Mouse (Mus musculus) G1E (cell line): ENCODE data around the gene Slc35a3. TPM values are rescaled to one million over a fixed set of nuclear protein-coding genes. Genes with fewer than 3 reads are reported as not detected.
"Not testable (repeated sequence)": the region's sequence is repeated elsewhere in the genome, so short reads cannot be mapped to it uniquely, and the experiment has no call there.

Source experiments
- ATAC-seq: 2 replicates; pipeline ENCODE4 v1.8.0; 2016; ENCODE audit warnings: mild to moderate bottlenecking; ENCODE audit not compliant: insufficient number of reproducible peaks, poor library complexity, low FRiP score, severe bottlenecking; ENCODE audit errors: extremely low read depth
- DNase-seq: peaks from one replicate; pipeline ENCODE4 v3.0.0; 2012; ENCODE audit warnings: low spot score
- H3K27me3 ChIP-seq: 2 replicates; pipeline ENCODE4 v1.6.1; 2012; ENCODE audit warnings: mild to moderate bottlenecking, low read length, inconsistent platforms; ENCODE audit not compliant: insufficient read depth
- H3K36me3 ChIP-seq: replicated peaks from 2 replicates; pipeline ENCODE3; 2012; ENCODE audit warnings: mild to moderate bottlenecking, inconsistent platforms
- H3K4me1 ChIP-seq: 2 replicates; pipeline ENCODE4 v1.6.1; 2012; ENCODE audit warnings: low read depth, low read length, inconsistent platforms, mixed read lengths; ENCODE audit not compliant: insufficient read depth
- H3K4me3 ChIP-seq: 2 replicates; pipeline ENCODE4 v1.5.1; 2012; ENCODE audit warnings: low read depth, mild to moderate bottlenecking, inconsistent platforms, low read length, moderate library complexity, mixed read lengths
- H3K9me3 ChIP-seq: replicated peaks from 2 replicates; pipeline ENCODE4 v1.6.1; 2012; ENCODE audit warnings: inconsistent platforms
- CTCF ChIP-seq: IDR thresholded peaks from 2 replicates; pipeline ENCODE4 v1.5.1; 2012; ENCODE audit warnings: low read depth, low read length, inconsistent platforms, mixed read lengths
- GATA1 ChIP-seq: IDR thresholded peaks from 2 replicates; pipeline ENCODE4 v1.6.1; 2012; ENCODE audit warnings: borderline replicate concordance, low read length, inconsistent platforms, mixed read lengths
- GATA2 ChIP-seq: IDR thresholded peaks from 2 replicates; pipeline ENCODE4 v1.6.1; 2012; ENCODE audit warnings: low read depth, low read length, inconsistent platforms, borderline replicate concordance
- POLR2AphosphoS5 ChIP-seq: IDR thresholded peaks from 2 replicates; pipeline ENCODE4 v1.6.1; 2012; ENCODE audit warnings: low read depth, low read length, inconsistent platforms; ENCODE audit not compliant: insufficient replicate concordance
- TAL1 ChIP-seq: conservative IDR thresholded peaks from 2 replicates; pipeline ENCODE4 v1.6.1; 2012; ENCODE audit warnings: low read depth, low read length, inconsistent platforms, mixed read lengths
- polyA plus RNA-seq: library from polyadenylated mRNA; stranded (reverse); fragments of >175 nt; gene quantifications from 2 replicates; pipeline ENCODE4 v1.2.3, GENCODE M21; 2012
- total RNA-seq, 2 experiments: library from RNA; stranded (forward) in 1 of 2; stranded (reverse) in 1 of 2; fragments of 200-1000 nt in 1 of 2; fragments of >200 nt in 1 of 2; fragmentation: Nextera tagmentation in 1 of 2; gene quantifications; 2 replicates each; pipeline ENCODE4 v1.2.3; 2014 to 2017

Slc35a3 gene
- total and polyA plus RNA-seq, 3 experiments = 13.4 to 60.9 (median 54.6) TPM

GRCm38 (mm10) chr3:116702647-116703272, 9.9 kb downstream of the Slc35a3 start:
- H3K9me3 ChIP-seq = no peaks in the 10 kb centered on the region
- no peak for ATAC-seq
- TF ChIP-seq POLR2AphosphoS5 (no peak), GATA2 (no peak), CTCF (no peak), TAL1 (no peak), GATA1 (no peak)
- peaks cover 54% of the 10 kb centered on the region for H3K4me1 ChIP-seq
- H3K36me3 ChIP-seq = peaks cover 27% of the 10 kb centered on the region
- DNase-seq = no peak
- H3K4me3 ChIP-seq = no peak overlapping the region
- H3K27me3 ChIP-seq = no peaks in the 10 kb centered on the region

DNA sequence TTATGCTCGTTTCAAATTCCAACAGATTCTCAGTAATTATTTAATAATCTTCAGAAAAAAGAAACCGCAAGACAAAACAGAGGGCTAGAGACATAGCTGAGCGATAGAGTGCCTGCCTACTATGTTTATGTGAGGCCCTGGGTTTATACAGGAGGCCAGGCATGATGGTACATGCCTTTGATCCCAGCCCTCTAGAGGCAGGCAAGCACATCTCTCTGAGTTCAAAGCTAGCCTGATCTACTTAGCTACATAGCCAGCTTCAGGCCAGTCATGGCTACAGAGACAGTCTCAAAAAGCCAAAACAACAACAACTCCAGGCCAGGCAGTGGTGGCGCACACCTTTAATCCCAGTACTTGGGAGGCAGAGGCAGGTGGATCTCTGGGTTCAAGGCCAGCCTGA, 11.0 kb downstream of the Slc35a3 start:
- H3K4me1 ChIP-seq = peaks cover 51% of the 10 kb centered on the region
- H3K27me3 ChIP-seq = no peaks in the 10 kb centered on the region
- H3K4me3 ChIP-seq = no peak overlapping the region
- ATAC-seq (no peak), DNase-seq (no peak)
- no peak for TF ChIP-seq POLR2AphosphoS5
- H3K36me3 ChIP-seq = peaks cover 22% of the 10 kb centered on the region
- no peaks in the 10 kb centered on the region for H3K9me3 ChIP-seq

GRCm38 (mm10) chr3:116698786-116699185, 13.8 kb downstream of the Slc35a3 start:
- no peaks in the 10 kb centered on the region for H3K27me3 ChIP-seq
- H3K36me3 ChIP-seq = peaks cover 16% of the 10 kb centered on the region
- TF ChIP-seq TAL1 = no peak
- TF ChIP-seq POLR2AphosphoS5 = no peak
- TF ChIP-seq CTCF = no peak
- TF ChIP-seq GATA1 = no peak
- TF ChIP-seq GATA2 = no peak
- H3K4me1 ChIP-seq = peaks cover 50% of the 10 kb centered on the region
- no peak for ATAC-seq
- DNase-seq = no peak
- no peak overlapping the region for H3K4me3 ChIP-seq
- no peaks in the 10 kb centered on the region for H3K9me3 ChIP-seq

GRCm38 (mm10) chr3:116695666-116695985, 17.0 kb downstream of the Slc35a3 start:
- Histone ChIP-seq H3K4me3 (no peak overlapping the region; the same call in 1 of the 2 replicates), H3K9me3 (no peaks in the 10 kb centered on the region), H3K27me3 (no peaks in the 10 kb centered on the region), H3K36me3 (peaks cover 25% of the 10 kb centered on the region), H3K4me1 (peaks cover 51% of the 10 kb centered on the region)
- ATAC-seq = no peak
- no peak for DNase-seq
- TF ChIP-seq GATA1 (no peak), CTCF (no peak), TAL1 (no peak), GATA2 (no peak), POLR2AphosphoS5 (no peak)

DNA sequence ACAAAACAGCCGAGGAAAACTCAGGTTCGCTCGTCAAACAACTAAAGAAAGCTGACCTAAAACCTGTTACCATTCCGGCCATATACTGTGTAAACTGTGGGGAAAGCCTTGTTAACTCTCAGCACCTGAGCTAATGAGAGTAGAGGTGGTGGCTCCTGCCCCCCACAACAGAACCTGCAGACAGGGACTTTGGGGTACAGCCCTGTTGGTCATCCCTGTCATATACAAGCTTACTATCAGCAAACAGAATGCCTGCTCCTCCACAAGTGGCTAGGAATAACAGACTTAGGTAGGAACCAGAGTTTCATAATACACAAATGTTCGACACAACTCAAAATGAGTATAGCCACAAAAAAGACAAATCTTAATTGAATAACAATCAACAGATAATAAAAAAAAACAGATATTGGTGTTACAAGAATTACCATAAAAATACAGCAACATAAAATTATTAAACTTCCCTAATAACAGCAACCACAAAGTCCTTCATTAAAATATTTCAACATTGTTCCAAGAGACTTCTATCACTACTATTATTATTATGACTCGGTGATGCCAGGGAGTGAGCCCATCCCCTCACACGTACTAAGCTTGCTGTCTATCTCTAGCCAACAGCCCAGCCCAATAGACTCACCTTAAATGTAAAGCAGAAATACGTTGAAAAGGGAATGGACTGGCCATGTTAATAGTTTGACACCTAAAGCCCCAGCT, 17.5 kb downstream of the Slc35a3 start:
- Histone ChIP-seq H3K36me3 (peaks cover 31% of the 10 kb centered on the region), H3K4me3 (no peak overlapping the region; the same call in 1 of the 2 replicates), H3K4me1 (peaks cover 53% of the 10 kb centered on the region), H3K27me3 (no peaks in the 10 kb centered on the region), H3K9me3 (no peaks in the 10 kb centered on the region)
- no peak for TF ChIP-seq TAL1
- TF ChIP-seq CTCF = no peak
- TF ChIP-seq GATA1 = no peak
- TF ChIP-seq GATA2 = no peak
- no peak for TF ChIP-seq POLR2AphosphoS5
- DNase-seq (no peak), ATAC-seq (no peak)

- DNase-seq = peak; percentile 41
Observed at GRCm38 (mm10) chr3:116694312-116694711, 18.3 kb downstream of the Slc35a3 start.

DNA sequence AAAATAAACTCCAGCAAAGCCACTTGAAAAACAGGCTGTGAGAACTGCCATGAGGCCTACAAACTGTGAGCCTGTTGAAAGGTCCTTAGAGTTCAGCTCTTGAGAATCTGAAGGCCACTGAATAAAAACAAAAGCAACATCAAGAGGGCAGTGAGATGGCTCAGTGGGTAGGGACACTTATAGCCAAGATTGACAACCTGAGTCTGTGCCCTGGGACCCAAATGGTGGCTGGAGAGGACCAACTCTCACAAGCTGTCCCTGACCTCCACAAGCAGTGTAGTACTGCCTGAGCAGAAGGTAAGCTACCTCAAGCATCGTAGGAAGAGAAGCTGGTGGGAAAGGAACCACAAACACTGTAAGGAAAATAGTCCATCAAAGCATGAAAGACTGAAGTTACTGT, 31.5 kb downstream of the Slc35a3 start, which contains the start of gene Gm43191:
Gene Gm43191 (minus strand): TSS at position 101 of the 400 bp plus-strand sequence.
- Histone ChIP-seq H3K4me3 (no peak within 1 kb of the TSS), H3K27me3 (no peaks in the 10 kb centered on the region), H3K4me1 (peaks cover 3% of the 10 kb centered on the region; the same call in 1 of the 2 replicates), H3K9me3 (no peaks in the 10 kb centered on the region), H3K36me3 (peaks cover 50% of the 10 kb centered on the region)
- DNase-seq (no peak), ATAC-seq (no peak)
- TF ChIP-seq TAL1 (no peak), GATA1 (no peak), POLR2AphosphoS5 (no peak), CTCF (no peak), GATA2 (no peak)

More at GRCm38 (mm10) chr3:116694312-116694711, 18.3 kb downstream of the Slc35a3 start:
- Histone ChIP-seq H3K36me3 (peaks cover 30% of the 10 kb centered on the region), H3K4me1 (peaks cover 50% of the 10 kb centered on the region), H3K9me3 (no peaks in the 10 kb centered on the region), H3K4me3 (no peak overlapping the region; the same call in 1 of the 2 replicates), H3K27me3 (no peaks in the 10 kb centered on the region)
- no peak for TF ChIP-seq POLR2AphosphoS5
- TF ChIP-seq TAL1 = peak; percentile 89
- TF ChIP-seq GATA2 = no peak
- ATAC-seq = peak; percentile 87

DNA sequence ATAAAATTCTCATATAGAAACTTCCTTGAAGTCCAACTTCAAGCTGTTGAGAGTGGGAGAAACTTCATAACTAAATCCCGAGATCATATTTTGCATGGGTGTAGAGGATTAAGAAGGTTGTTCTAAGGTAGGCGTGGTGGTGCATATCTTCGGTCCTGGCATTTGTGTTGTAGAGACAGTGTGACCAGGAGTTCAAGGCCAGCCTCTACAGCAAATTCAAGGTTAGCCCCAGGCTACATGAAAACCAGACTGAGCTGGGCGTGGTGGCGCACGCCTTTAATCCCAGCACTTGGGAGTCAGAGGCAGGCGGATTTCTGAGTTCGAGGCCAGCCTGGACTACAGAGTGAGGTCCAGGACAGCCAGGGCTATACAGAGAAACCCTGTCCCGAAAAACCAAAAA, 48.4 kb downstream of the Slc35a3 start:
- not testable (repeated sequence) for H3K27me3 ChIP-seq, H3K9me3 ChIP-seq, H3K4me3 ChIP-seq, DNase-seq, ATAC-seq
- Histone ChIP-seq H3K36me3 (peaks cover 51% of the 10 kb centered on the region), H3K4me1 (peaks cover 27% of the 10 kb centered on the region)
